Mouse (Mus musculus) small intestine, adult 2 months (tissue): Measurements from ENCODE around the gene 9230112D13Rik.
A peak's percentile ranks its signal among the peaks of the same experiment; 100 is the strongest.

ENCODE experiments used
- CTCF ChIP-seq: fragments of 200-500 bp; IDR thresholded peaks from 2 replicates; pipeline ENCODE4 v1.5.1; 2012; ENCODE audit warnings: low read depth, mild to moderate bottlenecking, control low read depth, inconsistent platforms, low read length, moderate library complexity, mixed read lengths; ENCODE audit not compliant: insufficient replicate concordance, insufficient read length; ENCODE audit errors: extremely low read depth
- POLR2A ChIP-seq: fragments of 200-500 bp; IDR thresholded peaks from 2 replicates; pipeline ENCODE4 v1.6.1; 2012; ENCODE audit warnings: low read depth, mild to moderate bottlenecking, control low read depth, inconsistent platforms, low read length, moderate library complexity

DNA sequence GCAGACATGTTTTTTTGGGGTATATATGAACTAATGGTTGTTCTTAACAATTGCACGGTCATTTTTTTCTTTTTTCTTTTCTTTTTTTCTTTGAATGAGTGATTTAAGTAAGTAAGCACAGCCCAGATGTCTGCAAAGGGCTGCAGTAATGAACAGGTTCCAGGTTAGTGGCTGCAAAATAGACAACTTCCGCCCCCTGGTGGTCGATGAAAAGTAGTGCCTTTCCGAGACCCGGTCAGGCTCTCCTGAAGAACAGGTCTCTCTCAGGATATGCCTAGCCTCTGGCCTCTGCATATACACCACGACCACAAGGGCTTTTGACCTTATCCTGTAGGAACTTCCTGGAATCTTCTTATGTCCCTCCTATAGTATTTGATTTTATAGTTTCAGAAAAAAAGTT, 47.7 kb upstream of the 9230112D13Rik start:
- TF ChIP-seq CTCF = peak; percentile 83; the same call in 1 of the 2 replicates
- TF ChIP-seq POLR2A = no peak
